Mouse (Mus musculus) neural tube, embryonic 15.5 days (tissue): ENCODE measurements around the gene Ykt6. TPM values are rescaled to one million over a fixed set of nuclear protein-coding genes. Genes with fewer than 3 reads are reported as not detected.
"Not testable (repeated sequence)": the region's sequence is repeated elsewhere in the genome, so short reads cannot be mapped to it uniquely, and the experiment has no call there.

Source experiments
- ATAC-seq: fragments of 200-750 bp; cut with Nextera tagmentation; 2 replicates; pipeline ENCODE4 v1.8.0; 2017; ENCODE audit warnings: mild to moderate bottlenecking, moderate TSS enrichment, moderate library complexity; ENCODE audit not compliant: low FRiP score
- H3K27ac ChIP-seq: fragments of 300-500 bp; sonication (generic); replicated peaks from 2 replicates; pipeline ENCODE4 v1.5.1; 2015; ENCODE audit warnings: mild to moderate bottlenecking, inconsistent platforms
- H3K27me3 ChIP-seq: fragments of 300-500 bp; sonication (generic); replicated peaks from 2 replicates; pipeline ENCODE4 v1.6.1; 2015; ENCODE audit warnings: inconsistent platforms
- H3K36me3 ChIP-seq: fragments of 300-500 bp; sonication (generic); 2 replicates; pipeline ENCODE4 v1.6.1; 2015; ENCODE audit warnings: inconsistent platforms
- H3K4me1 ChIP-seq: fragments of 300-500 bp; sonication (generic); 2 replicates; pipeline ENCODE4 v1.6.1; 2015; ENCODE audit warnings: inconsistent platforms
- H3K4me2 ChIP-seq: fragments of 300-500 bp; sonication (generic); 2 replicates; pipeline ENCODE4 v1.6.1; 2015; ENCODE audit warnings: inconsistent platforms, mild to moderate bottlenecking, moderate library complexity
- H3K4me3 ChIP-seq: fragments of 300-500 bp; sonication (generic); replicated peaks from 2 replicates; pipeline ENCODE4 v1.5.1; 2015; ENCODE audit warnings: mild to moderate bottlenecking, inconsistent platforms
- H3K9ac ChIP-seq: fragments of 300-500 bp; sonication (generic); replicated peaks from 2 replicates; pipeline ENCODE4 v1.6.1; 2015; ENCODE audit warnings: mild to moderate bottlenecking, inconsistent platforms
- H3K9me3 ChIP-seq: fragments of 300-500 bp; sonication (generic); replicated peaks from 2 replicates; pipeline ENCODE4 v1.6.1; 2016; ENCODE audit warnings: inconsistent platforms
- WGBS: fragments of 180-500 bp; shearing (Covaris S2); methylation state at CpG from one replicate; pipeline ENCODE4 v1.1.7; 2015; ENCODE audit warnings: mixed read lengths; 5-methylcytosine and 5-hydroxymethylcytosine counted together
- polyA plus RNA-seq: library from polyadenylated mRNA; unstranded; fragments of >200 nt; fragmentation: Nextera tagmentation; extraction: Ambion mirVana; gene quantifications from 2 replicates; pipeline ENCODE4 v1.2.1, GENCODE M21; 2015

Gene Ykt6
- polyA plus RNA-seq, 1 experiment from 2014 or later = 87.1 TPM

DNA sequence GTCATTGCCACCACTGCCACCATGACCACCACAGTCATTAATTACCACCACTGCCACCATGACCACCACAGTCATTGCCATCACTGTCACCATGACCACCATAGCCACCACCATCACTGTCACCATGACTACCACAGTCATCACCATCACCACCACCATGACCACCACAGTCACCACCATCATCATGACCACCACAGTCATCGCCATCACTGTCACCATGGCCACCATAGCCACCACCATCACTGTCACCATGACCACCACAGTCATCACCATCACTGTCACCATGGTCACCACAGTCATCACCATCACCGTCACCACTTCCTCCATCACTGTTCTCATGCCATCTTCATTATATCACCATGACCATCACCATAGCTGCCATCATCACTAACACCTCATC is 43.0 kb downstream of the Ykt6 start:
- H3K4me2 ChIP-seq = no peak overlapping the region
- H3K9me3 ChIP-seq = no peaks in the 10 kb centered on the region
- H3K27ac ChIP-seq = no peak overlapping the region
- ATAC-seq = no peak
- peaks cover 18% of the 10 kb centered on the region for H3K4me1 ChIP-seq
- 92% methylated on average over 2 of the region's 2 CpGs for WGBS
- H3K27me3 ChIP-seq = no peaks in the 10 kb centered on the region
- H3K9ac ChIP-seq = no peak overlapping the region
- no peak overlapping the region for H3K4me3 ChIP-seq
- peaks cover 6% of the 10 kb centered on the region; the same call in 1 of the 2 replicates for H3K36me3 ChIP-seq

DNA sequence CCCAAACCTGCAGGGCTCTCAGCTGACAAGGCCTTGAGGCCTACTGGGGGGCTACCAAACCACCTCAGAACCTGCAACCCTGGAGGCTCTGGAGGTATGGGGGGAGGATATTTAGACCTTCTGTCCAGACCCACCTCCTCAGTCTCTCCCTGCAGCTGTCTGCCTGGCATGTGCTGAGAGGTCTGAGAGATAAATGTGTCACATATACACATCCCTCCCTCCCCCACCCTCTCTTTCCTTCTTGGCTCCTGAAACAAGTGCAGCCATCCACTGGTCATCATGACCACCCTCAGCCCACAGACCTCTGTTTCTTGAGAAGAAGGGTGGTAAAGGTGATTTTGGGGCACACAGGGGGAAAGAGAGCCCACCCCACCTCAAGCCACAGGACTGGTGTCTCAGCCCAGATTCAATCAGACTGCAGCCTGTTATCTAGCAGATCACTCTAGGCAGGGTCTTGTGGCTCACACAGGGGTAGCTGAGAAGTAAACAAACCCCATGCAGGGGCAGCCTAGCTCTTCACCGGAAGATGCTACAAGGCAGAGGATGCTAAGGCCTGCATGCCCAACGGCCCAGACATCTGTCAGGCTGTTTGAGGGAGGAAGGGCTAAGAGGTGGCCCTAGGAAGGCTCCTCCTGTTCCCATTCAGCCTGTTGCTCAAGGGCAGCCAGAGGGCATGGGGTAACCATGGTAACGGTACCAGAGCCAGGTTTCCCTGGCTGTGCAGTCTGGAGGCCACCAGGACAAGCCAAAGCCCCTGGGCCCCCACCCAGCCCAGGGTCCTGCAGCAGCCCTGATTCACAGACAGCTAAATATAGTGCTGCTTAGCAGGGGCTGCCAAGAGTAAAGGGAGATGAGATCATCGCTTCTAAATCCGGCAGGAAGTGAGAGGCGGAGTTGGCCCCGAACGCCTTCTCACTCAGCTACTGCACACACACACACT is 44.6 kb downstream of the Ykt6 start:
- ATAC-seq = peak; percentile 86
- no peak overlapping the region for H3K4me3 ChIP-seq
- WGBS = 15% methylated on average over 8 of the region's 8 CpGs
- H3K4me2 ChIP-seq = no peak overlapping the region
- H3K4me1 ChIP-seq = peaks cover 18% of the 10 kb centered on the region
- H3K36me3 ChIP-seq = peaks cover 3% of the 10 kb centered on the region; the same call in 1 of the 2 replicates
- H3K27me3 ChIP-seq = 0 out of 2 replicates have a peak, but pooled peaks cover 3% of the 10 kb centered on the region
- H3K27ac ChIP-seq = peak overlapping the region; percentile 49
- H3K9ac ChIP-seq = 0 out of 2 replicates have a peak overlapping the region, but pooled peaks have one; percentile 10
- H3K9me3 ChIP-seq = no peaks in the 10 kb centered on the region

DNA sequence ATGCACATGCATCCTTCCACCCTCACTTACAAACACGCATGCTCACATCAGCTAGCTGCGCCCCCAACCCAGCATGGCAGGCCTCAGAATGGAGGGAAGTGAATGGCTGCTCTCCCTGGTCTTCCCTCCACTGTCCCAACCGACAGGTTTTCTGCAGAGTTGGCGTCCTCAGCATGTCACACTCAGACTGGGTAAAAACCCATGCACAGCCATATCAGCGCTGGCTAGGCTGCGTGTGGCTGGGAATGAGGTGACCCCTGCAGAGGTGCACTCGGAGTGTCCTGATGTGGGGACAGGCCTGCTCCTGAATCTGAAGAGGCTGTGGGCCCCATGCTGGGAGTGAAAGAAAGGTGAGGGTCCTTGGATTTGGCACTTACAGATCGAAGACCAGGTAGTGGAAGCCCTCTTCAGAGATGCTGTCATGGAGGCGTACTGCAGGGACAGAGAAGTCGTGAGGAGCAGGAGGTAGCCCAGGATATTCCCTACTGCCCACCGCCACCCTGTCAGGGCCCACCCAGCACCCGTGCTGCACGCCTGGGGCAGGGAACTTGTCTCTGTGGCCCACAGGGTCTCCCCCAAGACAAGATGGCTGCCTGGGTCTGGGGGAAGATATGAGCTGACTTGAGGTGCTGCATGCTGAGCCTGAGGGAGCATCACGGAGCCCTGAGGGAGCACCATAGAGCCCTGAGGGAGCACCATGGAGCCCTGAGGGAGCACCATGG is 45.6 kb downstream of the Ykt6 start:
- H3K4me2 ChIP-seq = no peak overlapping the region
- WGBS = 80% methylated on average over 14 of the region's 14 CpGs
- peaks cover 3% of the 10 kb centered on the region; the same call in 1 of the 2 replicates for H3K36me3 ChIP-seq
- peaks cover 18% of the 10 kb centered on the region for H3K4me1 ChIP-seq
- H3K27ac ChIP-seq = peak overlapping the region; percentile 49
- H3K9ac ChIP-seq = no peak overlapping the region
- H3K27me3 ChIP-seq = 0 out of 2 replicates have a peak, but pooled peaks cover 3% of the 10 kb centered on the region
- no peak for ATAC-seq
- no peaks in the 10 kb centered on the region for H3K9me3 ChIP-seq
- H3K4me3 ChIP-seq = no peak overlapping the region

DNA sequence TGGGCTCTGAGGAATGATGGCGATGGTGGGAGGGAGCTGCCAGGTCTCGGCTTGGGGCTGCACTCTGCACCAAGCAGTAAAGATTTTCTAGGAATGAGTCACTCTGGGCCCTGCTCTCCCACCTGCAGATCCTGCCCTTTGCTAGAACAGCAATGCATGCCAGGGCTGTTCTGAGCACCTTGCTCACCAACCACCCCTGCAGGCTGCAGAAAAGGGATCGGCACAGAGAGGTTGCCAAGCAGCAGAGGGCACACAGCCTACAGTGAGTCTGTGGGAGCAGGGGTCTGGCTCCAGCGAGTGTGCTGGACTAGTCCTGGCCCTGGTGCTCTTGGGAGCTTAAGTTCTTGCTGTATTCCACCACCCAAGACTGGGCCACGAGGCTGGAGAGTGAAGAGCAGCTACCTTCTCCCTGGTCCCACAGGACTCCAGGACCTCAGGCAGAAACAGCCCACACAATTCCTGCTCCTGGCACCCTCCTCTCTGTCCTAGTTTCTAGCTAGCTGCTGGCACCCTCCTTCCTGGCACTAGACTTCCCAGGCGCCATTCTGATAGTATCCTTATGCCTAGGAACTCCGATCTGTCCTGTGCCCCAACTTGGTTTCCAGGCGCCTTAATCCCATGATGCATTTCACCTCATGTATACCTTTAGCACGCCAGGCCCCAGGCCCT is 46.6 kb downstream of the Ykt6 start:
- no peak for ATAC-seq
- Histone ChIP-seq H3K4me2 (no peak overlapping the region), H3K4me1 (peaks cover 18% of the 10 kb centered on the region), H3K27me3 (0 out of 2 replicates have a peak, but pooled peaks cover 3% of the 10 kb centered on the region), H3K9me3 (no peaks in the 10 kb centered on the region), H3K27ac (no peak overlapping the region), H3K9ac (no peak overlapping the region), H3K4me3 (no peak overlapping the region), H3K36me3 (peaks cover 3% of the 10 kb centered on the region; the same call in 1 of the 2 replicates)
- WGBS = 81% methylated on average over 9 of the region's 9 CpGs

DNA sequence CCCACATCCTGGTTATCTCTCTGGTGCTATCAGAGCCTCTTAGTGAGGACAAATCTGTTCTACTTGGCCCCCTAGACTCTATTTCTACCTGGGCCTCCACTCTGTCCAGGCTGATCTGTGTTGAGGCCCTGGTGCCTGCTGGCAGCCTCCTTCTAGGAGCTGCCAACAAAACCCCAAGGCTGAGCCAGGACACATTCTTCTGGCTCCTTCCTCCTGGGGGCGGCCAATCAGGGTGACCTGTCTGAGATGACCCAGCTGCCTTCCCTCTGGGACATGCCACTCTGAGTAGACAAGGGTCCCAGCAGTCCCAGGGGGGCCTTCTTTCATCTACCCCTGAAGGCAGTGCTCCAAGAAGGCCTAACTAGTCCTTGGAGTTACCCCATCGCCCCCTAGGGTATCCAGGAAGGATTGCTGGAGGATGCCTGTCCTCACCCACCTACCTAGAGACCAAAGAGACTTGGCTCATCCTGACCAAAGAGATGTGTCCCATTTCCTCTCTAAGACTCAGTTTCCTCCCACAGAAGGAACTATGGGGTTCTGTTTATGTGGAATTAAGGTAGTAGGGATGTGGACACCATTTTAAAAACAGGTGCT is 47.6 kb downstream of the Ykt6 start:
- no peak overlapping the region for H3K9ac ChIP-seq
- H3K4me1 ChIP-seq = peaks cover 18% of the 10 kb centered on the region
- no peak overlapping the region for H3K4me3 ChIP-seq
- 0 out of 2 replicates have a peak, but pooled peaks cover 3% of the 10 kb centered on the region for H3K36me3 ChIP-seq
- WGBS = 43% methylated on average over 2 of the region's 2 CpGs
- H3K9me3 ChIP-seq = no peaks in the 10 kb centered on the region
- no peak for ATAC-seq
- no peak overlapping the region for H3K4me2 ChIP-seq
- H3K27me3 ChIP-seq = 0 out of 2 replicates have a peak, but pooled peaks cover 3% of the 10 kb centered on the region
- no peak overlapping the region for H3K27ac ChIP-seq

DNA sequence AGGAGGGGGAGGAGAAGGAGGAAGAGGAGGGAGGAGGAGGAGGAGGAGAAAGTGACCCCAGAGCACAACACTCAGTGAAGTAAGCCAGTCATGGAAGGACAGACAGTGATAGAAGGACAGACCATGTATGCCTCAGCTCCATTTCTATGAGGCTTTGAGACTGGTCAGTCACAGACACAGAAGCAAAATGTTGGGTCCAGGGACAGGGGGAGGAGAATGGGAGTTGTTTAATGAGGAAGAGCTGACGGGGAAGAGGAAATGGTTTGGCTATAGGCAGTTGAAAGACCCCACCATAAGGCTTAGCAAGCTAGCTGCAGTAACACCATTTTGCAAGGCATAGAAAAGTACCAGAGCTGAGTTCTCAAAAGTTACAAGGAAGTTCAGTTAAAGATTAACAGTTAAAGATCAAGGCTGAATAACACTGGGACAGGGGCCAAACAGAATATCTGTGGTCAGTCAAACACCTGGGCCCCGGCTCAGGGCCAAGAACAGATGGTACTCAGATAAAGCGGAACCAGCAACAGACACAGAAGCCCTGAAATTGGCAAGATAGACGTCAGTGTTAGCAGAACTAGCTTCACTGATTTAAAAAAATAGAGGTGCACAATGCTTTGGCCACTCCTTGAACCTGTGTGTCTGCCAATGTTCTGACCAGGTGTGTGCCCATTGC is 50.0 kb downstream of the Ykt6 start:
- H3K27me3 ChIP-seq, H3K4me3 ChIP-seq, H3K27ac ChIP-seq, H3K9ac ChIP-seq, H3K9me3 ChIP-seq, H3K36me3 ChIP-seq, ATAC-seq, H3K4me2 ChIP-seq, H3K4me1 ChIP-seq: not testable (repeated sequence)
- WGBS = 38% methylated on average over 1 of the region's 4 CpGs

DNA sequence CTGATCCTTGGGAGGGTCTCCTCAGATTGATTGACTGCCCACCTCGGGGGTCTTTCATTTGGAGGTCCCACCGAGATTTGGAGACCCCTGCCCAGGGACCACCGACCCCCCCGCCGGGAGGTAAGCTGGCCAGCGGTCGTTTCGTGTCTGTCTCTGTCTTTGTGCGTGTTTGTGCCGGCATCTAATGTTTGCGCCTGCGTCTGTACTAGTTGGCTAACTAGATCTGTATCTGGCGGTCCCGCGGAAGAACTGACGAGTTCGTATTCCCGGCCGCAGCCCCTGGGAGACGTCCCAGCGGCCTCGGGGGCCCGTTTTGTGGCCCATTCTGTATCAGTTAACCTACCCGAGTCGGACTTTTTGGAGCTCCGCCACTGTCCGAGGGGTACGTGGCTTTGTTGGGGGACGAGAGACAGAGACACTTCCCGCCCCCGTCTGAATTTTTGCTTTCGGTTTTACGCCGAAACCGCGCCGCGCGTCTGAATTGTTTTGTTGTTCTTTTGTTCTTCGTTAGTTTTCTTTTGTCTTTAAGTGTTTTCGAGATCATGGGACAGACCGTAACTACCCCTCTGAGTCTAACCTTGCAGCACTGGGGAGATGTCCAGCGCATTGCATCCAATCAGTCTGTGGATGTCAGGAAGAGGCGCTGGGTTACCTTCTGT is 51.0 kb downstream of the Ykt6 start:
- 5% methylated on average over 41 of the region's 44 CpGs for WGBS
- not testable (repeated sequence) for H3K9ac ChIP-seq, H3K4me1 ChIP-seq, ATAC-seq, H3K27me3 ChIP-seq, H3K36me3 ChIP-seq, H3K9me3 ChIP-seq, H3K27ac ChIP-seq
- peak overlapping the region; percentile 57 for H3K4me2 ChIP-seq
- H3K4me3 ChIP-seq = peak overlapping the region; percentile 36

DNA sequence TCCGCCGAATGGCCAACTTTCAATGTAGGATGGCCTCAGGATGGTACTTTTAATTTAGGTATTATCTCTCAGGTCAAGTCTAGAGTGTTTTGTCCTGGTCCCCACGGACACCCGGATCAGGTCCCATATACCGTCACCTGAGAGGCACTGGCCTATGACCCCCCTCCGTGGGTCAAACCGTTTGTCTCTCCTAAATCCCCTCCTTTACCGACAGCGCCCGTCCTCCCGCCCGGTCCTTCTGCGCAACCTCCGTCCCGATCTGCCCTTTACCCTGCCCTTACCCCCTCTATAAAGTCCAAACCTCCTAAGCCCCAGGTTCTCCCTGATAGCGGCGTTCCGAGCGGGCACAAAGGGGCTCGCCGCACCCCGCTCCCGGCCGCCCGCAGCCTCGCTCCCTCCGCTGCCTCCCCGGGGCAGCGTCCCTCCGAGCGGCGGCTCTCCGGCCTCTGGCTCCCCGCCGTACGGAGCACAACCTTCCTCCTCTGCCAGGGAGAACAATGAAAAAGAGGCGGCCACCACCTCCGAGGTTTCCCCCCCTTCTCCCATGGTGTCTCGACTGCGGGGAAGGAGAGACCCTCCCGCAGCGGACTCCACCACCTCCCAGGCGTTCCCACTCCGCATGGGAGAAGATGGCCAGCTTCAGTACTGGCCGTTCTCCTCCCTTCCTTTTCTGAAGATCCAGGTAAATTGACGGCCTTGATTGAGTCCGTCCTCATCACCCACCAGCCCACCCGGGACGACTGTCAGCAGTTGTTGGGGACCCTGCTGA is 51.7 kb downstream of the Ykt6 start:
- not testable (repeated sequence) for H3K27me3 ChIP-seq, H3K9ac ChIP-seq, H3K27ac ChIP-seq, H3K9me3 ChIP-seq, H3K36me3 ChIP-seq, H3K4me1 ChIP-seq
- H3K4me3 ChIP-seq = peak overlapping the region; percentile 36
- WGBS = 7% methylated on average over 22 of the region's 49 CpGs
- ATAC-seq = 0 out of 2 replicates have a peak, but pooled peaks have one; percentile 53
- peak overlapping the region; percentile 57 for H3K4me2 ChIP-seq

DNA sequence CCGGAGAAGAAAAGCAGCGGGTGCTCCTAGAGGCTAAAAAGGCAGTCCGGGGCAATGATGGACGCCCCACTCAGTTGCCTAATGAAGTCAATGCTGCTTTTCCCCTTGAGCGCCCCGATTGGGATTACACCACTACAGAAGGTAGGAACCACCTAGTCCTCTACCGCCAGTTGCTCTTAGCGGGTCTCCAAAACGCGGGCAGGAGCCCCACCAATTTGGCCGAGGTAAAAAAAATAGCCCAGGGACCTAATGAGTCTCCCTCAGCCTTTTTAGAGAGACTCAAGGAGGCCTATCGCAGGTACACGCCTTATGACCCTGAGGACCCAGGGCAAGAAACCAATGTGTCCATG is 52.3 kb downstream of the Ykt6 start:
- H3K27ac ChIP-seq, H3K9ac ChIP-seq, ATAC-seq, H3K27me3 ChIP-seq, H3K4me1 ChIP-seq, H3K9me3 ChIP-seq, H3K36me3 ChIP-seq: not testable (repeated sequence)
- H3K4me2 ChIP-seq = peak overlapping the region; percentile 57
- 27% methylated on average over 13 of the region's 13 CpGs for WGBS
- H3K4me3 ChIP-seq = peak overlapping the region; percentile 25; the same call in 1 of the 2 replicates
